Mouse (Mus musculus): ENCODE results near the gene Xlr4a. TPM values are rescaled to one million over a fixed set of nuclear protein-coding genes. Genes with fewer than 3 reads are reported as not detected.
A peak's percentile ranks its signal among the peaks of the same experiment; 100 is the strongest.
"Not testable (repeated sequence)": the region's sequence is repeated elsewhere in the genome, so short reads cannot be mapped to it uniquely, and the experiment has no call there.

Xlr4a gene
- total RNA-seq (2021) = 1 to 10 TPM; 1.7 to 4.3 TPM

DNA sequence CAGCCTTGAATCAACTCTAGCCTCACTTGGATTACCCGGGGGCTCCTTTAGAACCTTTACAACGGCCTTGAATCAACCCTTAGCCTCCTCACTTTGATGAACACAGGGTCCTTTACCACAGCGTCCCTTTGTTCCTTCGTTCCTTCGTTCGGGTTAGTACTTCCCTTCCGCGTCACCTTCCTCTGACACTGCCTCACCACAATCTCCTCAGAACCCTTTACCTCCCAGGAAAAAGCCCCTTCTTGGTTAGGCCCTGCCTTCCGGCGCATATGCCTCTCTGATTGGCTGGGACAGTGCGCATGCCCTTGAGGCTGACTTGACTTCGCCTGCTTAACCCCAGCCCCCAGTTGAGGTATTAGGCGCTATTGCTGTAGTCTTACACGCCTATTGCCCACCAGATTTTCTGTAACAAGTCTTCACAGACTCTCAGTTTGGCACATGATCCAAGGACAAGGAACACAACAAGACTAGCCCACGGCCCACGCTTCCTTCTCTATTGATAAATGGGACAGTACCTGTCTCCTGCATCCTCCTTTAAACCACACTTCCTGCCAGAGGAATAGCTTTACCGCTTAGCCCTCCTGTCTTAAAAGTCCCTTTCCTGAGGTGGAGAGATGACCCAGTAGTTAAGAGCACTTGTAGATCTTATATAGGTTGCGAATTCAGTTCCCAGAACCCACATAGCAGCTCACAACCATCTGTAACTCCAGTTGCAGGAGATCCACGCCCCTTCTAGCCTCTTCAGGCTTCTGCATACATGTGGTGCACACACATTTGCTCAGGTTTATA lies at the start of gene Xlr4a:
Xlr4a (minus strand) TSS at position 212 of the 789 bp plus-strand sequence.
- DNase-seq; intact Hi-C loops (cut with DNase I): not testable (repeated sequence)

DNA sequence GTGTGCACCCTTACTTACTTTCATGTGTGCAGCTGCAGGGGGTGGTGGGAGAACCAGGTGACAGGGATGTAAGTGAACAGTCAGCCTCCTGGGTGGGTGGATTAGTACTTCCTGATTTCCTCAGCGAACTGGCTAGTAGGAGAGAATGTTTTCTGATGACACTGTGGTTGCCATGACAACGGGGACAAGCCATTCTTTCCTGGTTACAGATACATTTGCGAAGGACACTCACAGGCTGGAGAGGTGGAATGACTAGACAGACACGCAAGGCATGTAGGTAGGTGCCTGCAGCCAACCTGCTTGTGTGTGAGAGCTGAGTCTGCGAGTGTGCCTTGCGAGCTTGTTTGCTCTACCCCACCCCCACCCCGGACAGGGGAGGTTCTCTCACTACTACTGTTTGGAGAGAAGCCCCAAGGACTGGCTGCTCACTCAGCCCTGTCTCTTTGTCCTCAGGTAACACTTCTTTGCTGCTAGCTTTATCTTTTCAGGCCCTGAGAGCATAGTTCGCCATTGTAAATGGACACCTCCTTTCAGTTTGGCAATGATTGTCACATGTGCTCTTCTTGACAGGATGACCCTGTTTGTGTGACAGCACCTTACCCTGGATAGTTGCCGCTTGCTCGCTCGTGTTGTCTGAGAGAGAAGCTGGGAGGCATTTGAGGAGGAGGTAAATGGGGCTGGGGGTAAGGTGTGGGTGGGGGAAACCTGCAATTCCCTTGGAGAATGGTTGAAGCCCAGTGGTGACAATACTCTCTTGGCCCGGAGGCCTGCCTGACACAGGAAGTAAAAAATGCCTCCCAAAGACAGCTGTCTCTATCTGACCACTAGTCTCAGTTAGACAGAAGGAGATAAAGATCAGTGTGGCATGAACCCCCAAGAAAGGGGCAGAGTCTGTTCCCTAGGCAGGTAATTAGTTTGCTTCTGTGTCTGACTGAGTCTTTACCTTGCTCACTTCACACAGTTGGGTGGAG lies 40.9 kb upstream of the Xlr4a start:
- DNase-seq; intact Hi-C loops (cut with DNase I): not testable (repeated sequence)

DNA sequence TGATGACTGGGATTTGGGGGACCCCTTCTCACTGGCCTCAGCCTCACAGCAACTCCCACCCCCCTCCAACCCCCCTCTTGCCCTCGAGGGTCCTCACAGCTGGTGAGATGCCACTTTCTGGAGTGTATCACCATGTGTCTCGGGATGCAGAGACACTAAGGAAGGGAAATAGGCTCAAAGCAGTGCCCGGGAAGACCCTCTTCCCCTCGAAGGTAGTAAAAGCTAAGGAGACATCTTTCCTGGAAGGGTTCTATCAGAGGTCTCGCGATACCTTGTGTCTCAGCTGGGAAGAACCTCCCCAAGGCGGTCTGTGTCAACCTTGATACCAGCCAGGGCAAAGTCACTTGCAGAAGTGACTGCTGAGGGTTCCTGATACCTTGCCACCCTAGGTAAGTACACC lies 34.5 kb upstream of the Xlr4a start, which contains the start of gene Gm14685:
Gm14685 (plus strand) TSS at position 301 of the 400 bp plus-strand sequence.
- intact Hi-C loops (cut with DNase I); DNase-seq: not testable (repeated sequence)

DNA sequence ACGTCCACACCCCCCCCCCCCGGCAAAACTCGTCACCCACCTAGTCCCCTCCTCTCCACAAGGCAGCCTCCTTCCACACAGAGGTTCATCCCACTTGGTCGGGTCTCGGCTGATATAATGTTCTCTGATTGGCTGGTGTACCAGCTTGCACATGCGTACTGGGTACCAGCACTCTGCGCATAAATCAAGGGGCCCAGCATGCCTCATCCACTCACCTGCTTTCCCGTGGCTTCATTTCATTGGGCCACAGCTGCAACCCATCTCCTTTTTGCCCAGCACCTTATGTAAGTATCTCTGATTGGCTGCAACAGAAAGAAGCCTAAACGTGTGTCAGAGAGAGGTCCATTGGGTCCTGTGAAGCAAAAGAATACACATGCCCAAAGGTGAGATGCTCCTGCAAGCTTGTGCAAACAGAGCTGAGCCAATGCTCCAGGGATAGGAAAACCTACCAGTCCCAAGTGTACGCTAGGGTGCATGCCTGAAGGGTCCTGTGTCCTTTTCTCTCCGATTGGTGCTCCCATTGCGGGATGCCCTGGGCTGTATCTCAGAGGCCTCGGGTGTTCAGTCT lies 14.7 kb upstream of the Xlr4a start, which contains the start of gene Xlr3a:
Xlr3a (minus strand) TSS at position 155 of the 568 bp plus-strand sequence.
- DNase-seq; intact Hi-C loops (cut with DNase I): not testable (repeated sequence)

DNA sequence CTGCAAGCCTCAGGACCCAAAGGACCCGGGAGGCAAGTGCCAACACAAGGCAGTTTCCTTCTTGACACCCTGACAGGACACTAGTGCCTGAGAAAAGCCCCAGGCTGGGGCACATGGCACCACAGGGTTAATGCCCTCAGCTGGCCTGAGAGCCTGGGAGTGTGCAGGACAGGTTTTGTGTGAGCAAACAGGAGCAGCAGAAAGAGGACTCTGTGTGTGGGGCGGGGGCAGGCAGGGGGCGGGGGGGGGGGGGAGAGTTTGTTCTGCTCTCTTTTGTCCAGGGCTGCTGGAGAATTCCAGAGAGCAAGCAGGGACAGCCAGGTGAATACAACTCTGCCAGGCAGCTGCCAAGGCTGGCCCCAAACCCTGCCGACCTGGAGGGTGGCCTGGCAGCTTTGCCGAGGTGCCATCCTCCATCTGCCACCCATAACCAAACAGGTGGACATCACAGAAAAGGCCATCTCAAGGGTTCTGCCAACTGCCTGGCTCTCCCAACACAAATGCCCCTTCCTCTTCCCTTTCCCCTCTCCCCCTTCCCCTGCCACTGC lies 15.4 kb downstream of the Xlr4a start:
- intact Hi-C loops (cut with DNase I); DNase-seq: not testable (repeated sequence)

DNA sequence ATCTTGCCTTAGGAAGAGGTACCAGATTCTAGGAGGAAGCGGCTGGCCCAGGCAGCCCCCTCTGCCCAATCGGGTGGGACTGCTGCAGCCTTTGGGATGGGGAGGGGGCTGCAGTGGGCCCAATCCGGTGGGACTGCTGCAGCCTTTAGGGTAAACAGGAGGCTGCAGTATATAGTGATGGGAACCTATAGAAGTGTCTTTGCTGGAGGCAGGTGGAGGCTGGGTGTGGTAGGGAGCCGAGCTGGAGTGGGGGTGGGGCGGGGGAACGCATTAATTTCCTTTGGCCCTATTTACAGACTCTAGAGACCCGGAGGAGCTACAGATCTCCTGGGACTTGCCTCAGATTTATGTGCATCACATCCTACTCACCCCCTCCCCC lies 17.9 kb downstream of the Xlr4a start, which contains the start of gene Pnma3:
Pnma3 (plus strand) TSS at position 373 of the 379 bp plus-strand sequence.
- DNase-seq = no peak
- intact Hi-C loops (cut with DNase I) = no loop called here

DNA sequence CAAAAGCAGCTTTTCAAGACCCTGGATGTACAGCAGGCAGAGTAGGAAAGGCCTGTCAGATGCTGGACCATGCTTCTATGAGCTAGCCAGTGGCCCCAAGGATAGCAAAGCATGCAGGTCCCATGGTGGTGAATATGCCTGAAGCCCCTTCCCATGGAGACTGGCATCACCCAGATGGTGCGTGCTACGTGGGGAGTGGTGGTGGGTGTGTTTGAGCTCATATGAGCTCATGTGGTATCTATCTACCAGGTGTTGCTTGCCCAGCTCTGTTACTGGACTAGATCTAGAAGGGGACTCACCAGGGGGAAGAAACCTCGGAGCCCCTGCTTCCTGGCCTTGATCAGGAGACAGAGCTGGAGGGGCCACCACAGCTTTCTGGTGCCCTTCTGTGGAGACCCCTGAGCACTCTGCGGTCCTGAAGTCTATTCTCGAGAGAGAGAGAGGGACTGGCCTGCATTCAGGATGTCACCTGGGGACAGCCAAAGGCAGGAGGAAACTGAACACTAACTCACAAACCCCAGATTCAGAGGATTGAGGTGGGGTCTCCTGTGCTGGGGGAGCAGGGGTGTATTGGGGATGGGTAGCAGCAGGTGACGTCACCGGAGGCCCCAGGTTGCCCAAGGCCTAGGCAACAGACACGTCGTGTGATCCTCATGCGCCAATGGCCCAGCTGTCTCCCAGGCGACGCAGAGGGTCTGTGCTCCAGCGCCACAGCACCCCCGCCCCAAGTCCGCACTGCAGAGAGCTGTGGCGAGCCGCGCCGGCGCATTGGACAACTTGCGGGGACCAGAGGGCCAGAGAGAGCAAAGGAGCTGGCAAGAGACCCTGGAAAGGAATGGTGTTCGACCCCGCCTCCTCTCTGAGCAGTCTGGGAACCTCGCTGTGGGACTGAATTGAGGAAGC lies 18.5 kb downstream of the Xlr4a start:
- DNase-seq = no peak
- intact Hi-C loops (cut with DNase I) = no loop called here

DNA sequence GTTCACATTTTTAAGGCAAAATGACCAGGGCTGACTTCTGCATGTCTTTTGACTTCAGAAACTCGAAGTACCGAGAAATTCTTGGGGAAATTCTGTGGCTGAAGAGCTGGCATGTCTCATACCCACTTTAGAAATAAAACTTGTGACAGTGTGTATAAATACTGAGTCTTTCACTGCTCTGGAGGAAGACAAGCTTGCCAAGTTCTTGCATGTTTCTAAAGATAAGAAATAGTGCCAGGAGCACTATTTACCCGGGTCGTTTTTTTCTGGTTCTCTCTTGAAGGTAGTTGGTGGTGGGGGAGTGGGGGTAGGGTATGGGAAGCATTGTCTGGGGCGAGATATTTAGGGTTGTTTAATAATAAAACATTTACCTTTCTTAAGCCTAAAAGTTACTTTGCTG lies 20.0 kb downstream of the Xlr4a start:
- no peak for DNase-seq
- intact Hi-C loops (cut with DNase I) = no loop called here

DNA sequence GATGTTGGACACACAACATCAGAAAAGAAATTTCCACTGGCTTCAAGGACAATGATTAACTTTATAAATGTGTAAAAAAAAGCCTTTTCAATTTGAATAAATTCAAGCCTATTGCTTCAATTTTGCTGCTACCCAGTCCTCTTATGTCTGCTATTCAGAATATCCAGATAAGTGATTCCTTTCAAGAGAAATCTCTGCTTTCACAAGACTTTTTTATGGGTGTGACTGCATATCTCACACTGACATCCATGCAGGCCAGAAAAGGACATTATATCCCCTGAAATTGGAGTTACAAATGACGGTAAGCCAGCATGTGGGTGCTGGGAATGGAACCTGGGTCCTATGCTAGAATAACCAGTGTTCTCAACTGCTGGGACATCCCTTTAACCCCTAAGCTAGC lies 20.8 kb downstream of the Xlr4a start:
- intact Hi-C loops (cut with DNase I) = no loop called here
- no peak for DNase-seq

DNA sequence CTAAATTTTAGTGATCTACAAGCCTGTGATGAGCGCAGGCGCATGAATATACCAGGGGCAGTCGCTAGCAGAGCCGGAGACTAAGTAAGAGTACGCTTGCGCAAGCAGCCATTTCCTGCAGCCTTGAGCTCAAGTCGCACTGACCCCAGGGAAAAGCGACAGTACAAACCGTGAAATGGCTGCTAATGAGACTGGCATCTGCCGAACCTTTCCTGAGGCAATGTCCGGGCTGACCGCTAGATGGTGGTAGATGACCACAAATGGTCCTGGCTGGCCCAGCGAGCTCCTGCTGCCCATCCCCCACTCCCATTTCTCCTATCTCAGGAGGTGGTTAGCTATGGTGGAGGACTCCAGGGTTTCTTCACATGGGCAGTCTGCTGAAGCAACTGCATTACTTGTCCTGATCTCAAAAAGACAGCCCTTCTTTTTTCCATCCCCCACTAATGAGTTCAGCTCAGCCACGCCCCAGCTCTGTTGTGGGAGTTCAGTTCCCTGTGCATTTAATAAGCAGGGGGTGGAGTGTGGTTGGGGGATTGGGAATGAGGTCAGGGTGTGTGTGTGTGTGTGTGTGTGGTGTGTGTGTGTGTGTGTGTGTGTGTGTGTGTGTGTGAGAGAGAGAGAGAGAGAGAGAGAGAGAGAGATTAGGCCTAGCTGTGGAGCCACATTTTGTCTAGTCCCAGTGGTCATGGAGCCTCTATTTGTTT lies 28.3 kb downstream of the Xlr4a start:
- intact Hi-C loops (cut with DNase I) = loop anchor here (2.0 to 5.0 kb wide), 3 partner anchors 438 to 1358 kb away; no protein-coding TSS in a partner anchor
- peak; percentile 91 to 93 for DNase-seq

DNA sequence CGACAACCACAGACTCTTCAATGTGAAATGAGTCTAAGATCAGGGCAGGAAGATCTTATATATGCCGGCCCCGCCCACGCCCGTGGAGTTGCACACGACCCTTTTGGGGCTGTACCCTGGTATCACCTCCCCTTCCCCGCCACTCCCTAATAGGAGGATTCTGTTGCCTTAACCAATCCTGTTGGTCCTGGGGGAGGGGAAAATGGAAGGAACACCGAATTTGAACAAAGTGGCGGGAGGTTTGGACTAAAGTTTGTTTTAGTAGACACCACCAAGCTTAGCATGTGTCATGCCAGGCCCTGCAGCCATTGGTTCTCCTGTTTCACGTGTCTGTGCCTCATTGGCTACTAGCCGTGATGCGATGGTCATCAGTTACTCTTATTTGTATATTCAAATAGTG lies 42.6 kb downstream of the Xlr4a start:
- intact Hi-C loops (cut with DNase I) = no loop called here
- no peak for DNase-seq

DNA sequence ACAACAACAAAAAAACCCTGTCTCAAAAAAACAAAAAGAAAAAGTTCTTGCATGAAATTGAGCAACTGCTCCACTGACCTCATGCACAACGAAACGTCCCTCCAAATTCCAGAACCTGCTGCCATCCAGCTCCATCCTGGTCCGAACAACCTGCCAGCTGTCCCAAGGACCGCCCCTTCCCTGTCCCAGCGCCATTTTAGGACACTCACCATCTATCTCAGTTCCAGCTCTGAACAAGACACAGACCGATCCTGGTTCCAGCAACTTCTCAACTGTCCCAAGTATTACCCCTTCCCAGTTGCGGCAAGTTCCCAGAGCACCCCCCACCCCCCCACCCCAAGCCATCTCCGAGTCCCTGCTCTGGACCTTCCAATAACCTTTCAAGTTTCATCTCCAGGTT lies 43.4 kb downstream of the Xlr4a start:
- DNase-seq = no peak
- intact Hi-C loops (cut with DNase I) = no loop called here

DNA sequence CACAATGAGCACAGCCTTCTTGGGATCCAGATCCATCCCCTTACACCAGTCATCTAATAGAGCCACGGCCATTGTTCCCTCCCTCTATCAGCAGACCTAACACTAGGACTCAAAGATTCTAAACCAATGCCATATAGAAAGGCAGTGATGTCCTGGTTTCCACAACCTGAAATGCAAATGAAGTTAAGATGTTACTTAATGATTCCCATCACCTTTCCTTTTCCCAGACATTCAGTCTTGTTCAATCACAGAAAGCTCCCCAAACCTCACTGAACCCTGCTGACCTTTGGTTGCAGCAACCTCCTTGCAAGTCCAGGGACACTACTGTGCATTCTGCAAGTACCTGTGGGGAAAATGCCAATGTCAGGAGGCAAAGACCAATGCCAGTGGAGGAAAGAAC lies 45.3 kb downstream of the Xlr4a start, which contains the start of gene Pnma5:
Pnma5 (minus strand) TSS at position 101 of the 400 bp plus-strand sequence.
- intact Hi-C loops (cut with DNase I) = no loop called here
- no peak for DNase-seq

Other genes with a start within 250 kb of the Xlr4a start
- 10 to 100 TPM; 29.2 to 29.6 TPM for gene Cetn2, start 164.1 kb downstream of the Xlr4a start, total RNA-seq (2021)
- 1 to 10 TPM; 4.1 to 5.1 TPM for gene Nsdhl, start 163.9 kb downstream of the Xlr4a start, total RNA-seq (2021)
- 1 to 10 TPM; 1.6 to 2.6 TPM for gene Zfp185, start 95.1 kb downstream of the Xlr4a start, total RNA-seq (2021)
- not detected for gene Pnma5, start 45.4 kb downstream of the Xlr4a start, total RNA-seq (2021)
- not detected for gene Pnma3, start 17.7 kb downstream of the Xlr4a start, total RNA-seq (2021)
- under 1 TPM; 0.19 to 0.76 TPM for gene Xlr3a, start 14.6 kb upstream of the Xlr4a start, total RNA-seq (2021)
- gene Gm14685, start 34.6 kb upstream of the Xlr4a start, total RNA-seq (2021) = not detected
- gene Xlr5b, start 66.3 kb upstream of the Xlr4a start, total RNA-seq (2021) = not detected
- gene DXBay18, start 67.0 kb upstream of the Xlr4a start, total RNA-seq (2021) = not detected
- not detected for gene Spin2d, start 94.5 kb upstream of the Xlr4a start, total RNA-seq (2021)
- gene Xlr3b, start 109.7 kb upstream of the Xlr4a start, total RNA-seq (2021) = 1 to 10 TPM in 1 of 2 experiments, under 1 TPM in 1; 0.53 to 1.7 TPM
- 1 to 10 TPM in 1 of 2 experiments, under 1 TPM in 1; 0.42 to 2.5 TPM for gene Xlr4b, start 131.9 kb upstream of the Xlr4a start, total RNA-seq (2021)
- 1 to 10 TPM; 6.6 to 7.5 TPM for gene F8a, start 145.8 kb upstream of the Xlr4a start, total RNA-seq (2021)
- gene Xlr4c, start 160.7 kb upstream of the Xlr4a start, total RNA-seq (2021) = not detected
- not detected for gene Xlr3c, start 182.9 kb upstream of the Xlr4a start, total RNA-seq (2021)
- not detected for gene Xlr5a, start 210.5 kb upstream of the Xlr4a start, total RNA-seq (2021)
- not detected for gene Xlr5c, start 210.5 kb upstream of the Xlr4a start, total RNA-seq (2021)

Measured in heart, postnatal 36 days (tissue).